Mouse (Mus musculus) CH12.LX (cell line): ENCODE data around the gene Mybl2. TPM values are rescaled to one million over a fixed set of nuclear protein-coding genes. Genes with fewer than 3 reads are reported as not detected.

ENCODE experiments used
- DNase-seq: peaks from one replicate; pipeline ENCODE4 v3.0.0-alpha.2; 2013; ENCODE audit errors: extremely low read depth
- H3K27ac ChIP-seq: 2 replicates; pipeline ENCODE4 v1.5.1; 2012; ENCODE audit warnings: low read depth, mild to moderate bottlenecking, control low read depth, moderate library complexity; ENCODE audit not compliant: insufficient read depth
- H3K27me3 ChIP-seq: replicated peaks from 2 replicates; pipeline ENCODE3; 2012; ENCODE audit warnings: inconsistent platforms
- H3K36me3 ChIP-seq, 2 experiments: replicated peaks in 1 of 2; 2 replicates each; pipeline versions ENCODE3 to v1.6.1; 2012; ENCODE audit warnings: inconsistent platforms in 1 of 2, low read length in 1 of 2, mild to moderate bottlenecking in 1 of 2, mixed read lengths in 1 of 2, moderate library complexity in 1 of 2; ENCODE audit not compliant: control insufficient read depth in 1 of 2, insufficient read depth in 1 of 2
- H3K4me1 ChIP-seq, 2 experiments: 2 replicates each; pipeline ENCODE4 v1.6.1; 2012; ENCODE audit warnings: inconsistent platforms in 1 of 2, moderate library complexity in 1 of 2; ENCODE audit not compliant: insufficient read depth in 2 of 2, control insufficient read depth in 1 of 2
- H3K4me2 ChIP-seq: 2 replicates; pipeline ENCODE4 v1.6.1; 2012; ENCODE audit warnings: low read depth, mild to moderate bottlenecking, control low read depth; ENCODE audit not compliant: poor library complexity, insufficient read depth, severe bottlenecking
- H3K4me3 ChIP-seq, 3 experiments: fragments of 150-350 bp in 1 of 3; sonication (generic) in 1 of 3; replicated peaks in 1 of 3; 2 replicates each; pipeline versions ENCODE3 to v1.5.1; 2011 to 2012; ENCODE audit warnings: low read depth in 2 of 3, low read length in 2 of 3, mild to moderate bottlenecking in 2 of 3, moderate library complexity in 2 of 3, control low read depth in 1 of 3, improper control_type of control experiment in 1 of 3, inconsistent platforms in 1 of 3, mixed read lengths in 1 of 3; ENCODE audit not compliant: poor library complexity in 1 of 3
- H3K79me2 ChIP-seq: replicated peaks from 2 replicates; pipeline ENCODE4 v1.6.1; 2012; ENCODE audit warnings: mild to moderate bottlenecking, moderate library complexity; ENCODE audit not compliant: control insufficient read depth, poor library complexity, insufficient read depth, severe bottlenecking; ENCODE audit errors: extremely low read depth
- H3K9ac ChIP-seq: 2 replicates; pipeline ENCODE4 v1.6.1; 2012; ENCODE audit warnings: low read depth, mild to moderate bottlenecking, control low read depth, moderate library complexity; ENCODE audit not compliant: insufficient read depth
- H3K9me3 ChIP-seq: replicated peaks from 2 replicates; pipeline ENCODE3; 2012; ENCODE audit warnings: low read length, inconsistent platforms, mixed read lengths
- BHLHE40 ChIP-seq: IDR thresholded peaks from 2 replicates; pipeline ENCODE4 v1.6.1; 2011; ENCODE audit warnings: mild to moderate bottlenecking, low read depth, low read length, improper control_type of control experiment
- CTCF ChIP-seq, 2 experiments: IDR thresholded peaks in 1 of 2; conservative IDR thresholded peaks in 1 of 2; 2 replicates each; pipeline ENCODE4 v1.5.1; 2011 to 2012; ENCODE audit warnings: low read depth in 2 of 2, low read length in 2 of 2, improper control_type of control experiment in 1 of 2, inconsistent platforms in 1 of 2, mild to moderate bottlenecking in 1 of 2, moderate library complexity in 1 of 2
- EP300 ChIP-seq: IDR thresholded peaks from 2 replicates; pipeline ENCODE4 v1.6.1; 2011; ENCODE audit warnings: low read length, improper control_type of control experiment
- ETS1 ChIP-seq: conservative IDR thresholded peaks from 2 replicates; pipeline ENCODE4 v1.6.1; 2012; ENCODE audit warnings: low read depth, mild to moderate bottlenecking, inconsistent platforms, low read length, improper control_type of control experiment, moderate library complexity
- GABPA ChIP-seq: IDR thresholded peaks from 2 replicates; pipeline ENCODE4 v1.6.1; 2012; ENCODE audit warnings: low read depth, low read length, improper control_type of control experiment, inconsistent platforms; ENCODE audit not compliant: insufficient replicate concordance
- IRF4 ChIP-seq: IDR thresholded peaks from 2 replicates; pipeline ENCODE4 v1.6.1; 2014; ENCODE audit warnings: low read depth, mild to moderate bottlenecking, inconsistent platforms, low read length, improper control_type of control experiment
- JUN ChIP-seq: IDR thresholded peaks from 2 replicates; pipeline ENCODE4 v1.6.1; 2011; ENCODE audit warnings: low read depth, mild to moderate bottlenecking, low read length, improper control_type of control experiment, moderate library complexity; ENCODE audit not compliant: insufficient read depth
- JUND ChIP-seq: conservative IDR thresholded peaks from 2 replicates; pipeline ENCODE4 v1.6.1; 2011; ENCODE audit warnings: low read depth, low read length, improper control_type of control experiment
- KAT2A ChIP-seq: IDR thresholded peaks from 2 replicates; pipeline ENCODE4 v1.6.1; 2012; ENCODE audit warnings: low read length, improper control_type of control experiment, inconsistent platforms; ENCODE audit not compliant: insufficient replicate concordance
- MAX ChIP-seq: IDR thresholded peaks from 2 replicates; pipeline ENCODE4 v1.6.1; 2011; ENCODE audit warnings: low read length, improper control_type of control experiment
- MAZ ChIP-seq: IDR thresholded peaks from 2 replicates; pipeline ENCODE4 v1.6.1; 2012; ENCODE audit warnings: low read depth, mild to moderate bottlenecking, inconsistent platforms, low read length, improper control_type of control experiment, moderate library complexity
- MEF2A ChIP-seq: IDR thresholded peaks from 2 replicates; pipeline ENCODE4 v1.6.1; 2014; ENCODE audit warnings: low read depth, mild to moderate bottlenecking, inconsistent platforms, low read length, improper control_type of control experiment, borderline replicate concordance
- NELFE ChIP-seq: IDR thresholded peaks from 2 replicates; pipeline ENCODE4 v1.6.1; 2011; ENCODE audit warnings: low read depth, low read length, improper control_type of control experiment
- NRF1 ChIP-seq: IDR thresholded peaks from 2 replicates; pipeline ENCODE4 v1.6.1; 2014; ENCODE audit warnings: low read depth, mild to moderate bottlenecking, inconsistent platforms, low read length, improper control_type of control experiment, moderate library complexity
- PAX5 ChIP-seq: IDR thresholded peaks from 2 replicates; pipeline ENCODE4 v1.6.1; 2012; ENCODE audit warnings: low read length, inconsistent platforms, mixed read lengths
- RCOR1 ChIP-seq: conservative IDR thresholded peaks from 2 replicates; pipeline ENCODE4 v1.6.1; 2012; ENCODE audit warnings: low read depth, mild to moderate bottlenecking, inconsistent platforms, low read length, improper control_type of control experiment
- SIN3A ChIP-seq: IDR thresholded peaks from 2 replicates; pipeline ENCODE4 v1.6.1; 2012; ENCODE audit warnings: low read length, improper control_type of control experiment, inconsistent platforms
- SMC3 ChIP-seq: IDR thresholded peaks from 2 replicates; pipeline ENCODE4 v1.6.1; 2011; ENCODE audit warnings: low read depth, low read length, improper control_type of control experiment
- TBP ChIP-seq: conservative IDR thresholded peaks from 2 replicates; pipeline ENCODE4 v1.6.1; 2011; ENCODE audit warnings: low read depth, low read length, improper control_type of control experiment
- UBTF ChIP-seq: IDR thresholded peaks from 2 replicates; pipeline ENCODE4 v1.6.1; 2012; ENCODE audit warnings: low read depth, mild to moderate bottlenecking, inconsistent platforms, low read length, improper control_type of control experiment, moderate library complexity
- USF1 ChIP-seq: IDR thresholded peaks from 2 replicates; pipeline ENCODE4 v1.6.1; 2014; ENCODE audit warnings: low read depth, mild to moderate bottlenecking, inconsistent platforms, low read length, improper control_type of control experiment
- USF2 ChIP-seq: conservative IDR thresholded peaks from 2 replicates; pipeline ENCODE4 v1.6.1; 2011; ENCODE audit warnings: low read depth, low read length, improper control_type of control experiment
- ZC3H11A ChIP-seq: IDR thresholded peaks from 2 replicates; pipeline ENCODE4 v1.6.1; 2012; ENCODE audit warnings: low read depth, mild to moderate bottlenecking, inconsistent platforms, low read length, improper control_type of control experiment
- ZMIZ1 ChIP-seq: IDR thresholded peaks from 2 replicates; pipeline ENCODE4 v1.6.1; 2012; ENCODE audit warnings: low read depth, mild to moderate bottlenecking, inconsistent platforms, low read length, improper control_type of control experiment
- ZNF384 ChIP-seq: IDR thresholded peaks from 2 replicates; pipeline ENCODE4 v1.6.1; 2012; ENCODE audit warnings: low read depth, low read length, improper control_type of control experiment, inconsistent platforms
- dilution Hi-C: fragments of 300-500 bp; cut with MboI; formaldehyde crosslinking; loops from 2 replicates; pipeline ENCODE4 v1.14.3; 2020; ENCODE audit warnings: low sequenced_read_pairs; ENCODE audit not compliant: extremely low pct_unique_long_range_greater_than_20kb, extremely low pct_ligation_motif_present
- in situ Hi-C: fragments of 300-500 bp; cut with MboI; formaldehyde crosslinking; loops from 3 replicates; pipeline ENCODE4 v1.14.3; 2019; ENCODE audit warnings: low sequenced_read_pairs, low pct_ligation_motif_present, low pct_unique_long_range_greater_than_20kb, mixed read lengths
- polyA plus RNA-seq: library from polyadenylated mRNA; unstranded; fragments of >175 nt; gene quantifications from 2 replicates; pipeline ENCODE4 v1.2.1, GENCODE M21; 2012; ENCODE audit warnings: low read depth; ENCODE audit not compliant: insufficient read length
- total RNA-seq, 2 experiments: library from RNA; depleted of rRNA; stranded (reverse); fragments of 300-350 nt in 1 of 2; fragments of >200 nt in 1 of 2; gene quantifications; 2 replicates each; pipeline ENCODE4 v1.2.3; 2012 to 2014

The Mybl2 gene
- total and polyA plus RNA-seq, 3 experiments = 36.0 to 131 (median 38.4) TPM

DNA sequence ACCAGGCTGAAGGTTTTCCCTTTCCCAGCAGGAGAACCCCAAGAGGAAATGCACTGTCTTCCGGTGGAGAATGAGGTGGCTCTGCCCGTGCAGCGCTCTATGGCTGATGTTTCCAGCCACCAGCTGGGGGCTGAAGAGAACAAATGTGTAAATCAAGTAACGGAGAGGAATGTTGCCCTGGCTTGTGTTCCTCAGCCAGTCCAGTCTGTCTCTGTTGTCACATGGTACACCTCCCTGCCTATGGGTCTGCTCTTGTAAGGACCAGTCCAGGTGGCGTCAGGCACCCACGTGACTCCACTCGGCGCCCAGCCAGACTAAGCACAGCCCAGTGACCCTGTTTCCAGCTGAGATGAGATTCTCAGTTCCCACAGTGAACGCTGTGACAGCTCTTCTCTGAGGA is 67.8 kb downstream of the Mybl2 start:
- in situ Hi-C loops = no loop called here
- Histone ChIP-seq H3K9ac (no peak overlapping the region), H3K27me3 (peaks cover 75% of the 10 kb centered on the region), H3K36me3 (no peaks in the 10 kb centered on the region), H3K4me3 (no peak overlapping the region), H3K9me3 (peaks cover 5% of the 10 kb centered on the region), H3K4me2 (peak overlapping the region; percentile 45), H3K27ac (no peak overlapping the region), H3K79me2 (no peaks in the 10 kb centered on the region)
- no peak for DNase-seq
- TF ChIP-seq GABPA (no peak), JUND (no peak), NELFE (no peak), CTCF (conservative IDR thresholded peaks at IDR 0.05 in 1 of 2, IDR thresholded peaks at IDR 0.05 in 1 of 2; ENCODE audit: low read depth in 2 of 2, low read length in 2 of 2) (no peak), RCOR1 (no peak), MEF2A (no peak), ZNF384 (no peak), ZC3H11A (no peak), BHLHE40 (no peak), USF2 (peak; percentile 45), SMC3 (no peak), UBTF (no peak), JUN (no peak), MAX (peak; percentile 16; the same call in 1 of the 2 replicates), ZMIZ1 (no peak), USF1 (peak; percentile 48; the same call in 1 of the 2 replicates)
- TF ChIP-seq, all 38 proteins: peak for 3
- dilution Hi-C loops = no loop called here
- peaks cover 11 to 15% of the 10 kb centered on the region in 2 experiments for H3K4me1 ChIP-seq

DNA sequence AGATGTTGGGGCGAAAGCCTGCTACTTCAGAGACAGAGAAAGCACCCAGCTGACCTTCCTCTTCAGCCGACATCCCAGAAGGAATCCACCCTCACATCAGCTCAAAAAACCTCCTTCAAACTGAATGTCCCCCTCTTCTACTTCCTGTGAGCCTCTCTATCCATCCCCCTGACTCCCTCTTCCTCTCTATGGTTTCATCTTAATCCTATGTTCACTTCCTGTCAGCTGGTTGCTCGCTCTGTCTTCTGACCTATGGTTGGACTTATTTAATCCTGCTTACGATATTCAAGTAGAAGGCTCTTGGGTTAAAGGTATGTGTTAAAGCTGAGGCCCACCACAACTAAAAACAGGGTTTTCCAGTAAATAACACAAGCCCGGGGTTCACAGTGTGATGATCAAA is 69.0 kb downstream of the Mybl2 start:
- Histone ChIP-seq H3K4me3 (no peak overlapping the region), H3K27me3 (peaks cover 82% of the 10 kb centered on the region)
- in situ Hi-C loops = no loop called here

More for the DNA sequence above, 69.0 kb downstream of the Mybl2 start:
- H3K9ac ChIP-seq = no peak overlapping the region
- peaks cover 9% of the 10 kb centered on the region for H3K9me3 ChIP-seq
- dilution Hi-C loops = no loop called here
- H3K27ac ChIP-seq = no peak overlapping the region
- H3K4me1 ChIP-seq = peaks cover 11 to 15% of the 10 kb centered on the region in 2 experiments
- no peak for TF ChIP-seq USF2
- TF ChIP-seq KAT2A = no peak
- TF ChIP-seq JUN = no peak
- no peak for TF ChIP-seq SIN3A
- TF ChIP-seq PAX5 = no peak
- TF ChIP-seq EP300 = no peak
- no peak for TF ChIP-seq IRF4
- no peak for TF ChIP-seq JUND
- TF ChIP-seq SMC3 = no peak
- TF ChIP-seq ETS1 = no peak
- no peak for TF ChIP-seq MAZ
- no peak for TF ChIP-seq NRF1
- TF ChIP-seq BHLHE40 = no peak
- TF ChIP-seq TBP = no peak
- H3K79me2 ChIP-seq = no peaks in the 10 kb centered on the region
- DNase-seq = no peak
- H3K4me2 ChIP-seq = no peak overlapping the region
- no peaks in the 10 kb centered on the region for H3K36me3 ChIP-seq
